Mouse (Mus musculus) layer of hippocampus, adult 9-10 months (tissue): ENCODE data around the gene Dexi.

Experiments
- DNase-seq: peaks from one replicate; pipeline ENCODE4 v3.0.0; 2022; ENCODE audit warnings: low spot score

Dexi gene

DNA sequence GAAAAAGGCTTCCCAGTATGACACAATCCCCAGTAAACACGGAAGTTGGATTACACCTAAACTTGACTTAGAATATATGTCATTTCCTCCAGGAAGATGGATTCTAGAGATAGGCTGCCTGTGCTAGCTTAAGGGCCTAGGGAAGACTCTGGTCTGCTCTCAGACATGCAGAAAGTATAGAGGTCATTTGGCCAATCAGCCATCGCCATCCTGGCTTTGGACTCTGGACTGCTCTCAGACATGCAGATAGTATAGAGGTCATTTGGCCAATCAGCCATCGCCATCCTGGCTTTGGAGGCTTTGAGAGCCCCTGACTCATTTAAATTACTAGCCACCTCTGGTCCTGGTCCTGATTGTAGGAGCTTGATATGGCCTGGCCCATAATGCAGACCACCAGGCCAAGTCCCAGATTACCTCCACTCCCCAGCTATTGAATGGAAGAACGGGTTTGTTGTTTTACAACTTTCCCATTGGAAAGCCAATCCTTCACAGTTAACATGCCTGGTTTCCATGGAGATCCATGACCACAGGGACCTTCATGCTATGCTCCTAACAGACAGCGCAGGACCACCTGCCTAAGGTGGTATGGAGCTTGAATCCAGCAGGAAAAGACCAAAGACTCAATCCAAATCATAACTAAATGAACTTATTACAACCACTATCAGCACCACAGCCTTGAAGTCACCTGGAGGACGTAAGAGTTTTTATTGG lies 88.8 kb downstream of the Dexi start:
- no peak for DNase-seq
